Mouse (Mus musculus) monocyte, adult 5-6 weeks (primary cell): ENCODE measurements at regions not wholly inside any gene's neighbourhood (a gene's known extent, or its start where the extent isn't known, plus 50 kb on each side); places are given as distances from the start of the nearest gene placed in this dataset.
"Not testable (repeated sequence)": the region's sequence is repeated elsewhere in the genome, so short reads cannot be mapped to it uniquely, and the experiment has no call there.

ENCODE experiments used
- ATAC-seq: fragments of 153-309, 156-312 bp; replicated peaks from 2 replicates; pipeline ENCODE4 v1.8.0; 2017; ENCODE audit warnings: mild to moderate bottlenecking; ENCODE audit not compliant: low TSS enrichment, insufficient number of reproducible peaks, severe bottlenecking, poor library complexity, low FRiP score

DNA sequence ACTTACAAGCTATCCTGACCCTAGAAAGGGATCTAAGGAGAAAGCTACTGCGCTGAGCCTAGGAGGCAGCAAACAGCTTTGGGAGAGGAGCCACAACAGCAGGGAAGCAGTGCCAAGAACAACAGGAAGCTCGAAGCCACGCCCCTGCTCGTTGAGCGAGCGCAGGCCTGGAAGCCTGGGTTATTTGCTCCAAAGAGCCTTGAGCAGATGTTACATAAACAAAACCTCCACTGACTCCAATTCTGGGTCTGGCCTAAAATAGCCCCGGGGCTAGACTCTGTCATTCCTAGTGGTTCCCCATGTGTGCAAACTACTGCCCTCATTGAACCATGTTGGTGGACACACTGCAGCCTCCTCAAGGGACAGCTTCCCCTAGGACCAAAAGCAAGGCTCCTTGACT lies 89.6 kb upstream of the Lnx1 start:
- ATAC-seq: no peak

DNA sequence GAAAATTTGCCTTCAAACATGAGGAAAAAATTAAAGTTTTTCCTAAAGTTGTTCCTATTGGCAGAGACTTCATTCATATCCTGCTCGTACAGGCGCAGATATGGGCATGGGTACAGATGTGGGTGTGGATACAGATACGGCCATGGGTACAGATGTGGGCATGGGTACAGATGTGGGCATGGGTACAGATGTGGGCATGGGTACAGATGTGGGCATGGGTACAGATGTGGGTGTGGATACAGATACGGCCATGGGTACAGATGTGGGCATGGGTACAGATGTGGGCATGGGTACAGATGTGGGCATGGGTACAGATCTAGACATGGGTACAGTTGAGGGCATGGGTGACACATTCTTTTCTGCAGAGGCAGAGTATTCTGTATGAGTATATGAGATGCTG lies 87.8 kb upstream of the Lnx1 start:
- ATAC-seq: not testable (repeated sequence)

DNA sequence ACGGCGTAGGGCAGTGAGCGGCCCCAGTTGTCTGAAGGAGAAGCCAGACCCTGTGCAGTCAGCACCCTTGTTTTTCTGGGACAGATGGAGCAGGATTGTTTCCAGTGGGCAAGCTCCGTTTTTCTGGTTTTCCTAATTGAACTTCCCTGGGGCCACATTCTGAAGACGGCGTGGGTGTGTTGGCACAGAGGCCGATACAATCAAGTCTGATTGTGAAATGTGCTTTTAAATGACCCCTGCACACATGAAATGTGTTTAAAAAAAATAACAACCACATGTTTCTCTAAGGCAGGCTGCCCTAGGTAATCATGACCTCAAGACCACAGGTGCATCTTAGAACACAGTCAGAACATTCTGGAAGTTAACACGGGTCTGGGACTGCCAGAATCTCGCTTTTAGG lies 81.2 kb upstream of the Lnx1 start:
- ATAC-seq: no peak

DNA sequence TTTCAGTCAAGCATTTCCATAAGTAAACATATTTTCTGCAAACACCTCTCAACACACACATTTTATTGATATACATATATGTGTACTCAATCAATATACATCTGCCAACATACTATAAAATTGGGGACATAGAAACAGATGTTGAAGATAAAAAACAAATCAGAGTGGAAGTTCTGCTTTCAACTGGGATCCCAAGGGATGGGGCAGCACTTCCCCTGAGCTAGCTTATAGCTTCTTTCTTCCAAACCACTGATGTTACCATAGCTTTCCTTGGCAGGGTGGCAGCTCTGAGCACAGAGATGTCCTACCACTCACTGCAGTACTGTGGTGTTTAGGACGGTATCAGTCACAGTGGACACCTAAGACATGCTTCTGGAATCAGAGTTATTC lies 75.4 kb upstream of the Lnx1 start:
- no peak for ATAC-seq

DNA sequence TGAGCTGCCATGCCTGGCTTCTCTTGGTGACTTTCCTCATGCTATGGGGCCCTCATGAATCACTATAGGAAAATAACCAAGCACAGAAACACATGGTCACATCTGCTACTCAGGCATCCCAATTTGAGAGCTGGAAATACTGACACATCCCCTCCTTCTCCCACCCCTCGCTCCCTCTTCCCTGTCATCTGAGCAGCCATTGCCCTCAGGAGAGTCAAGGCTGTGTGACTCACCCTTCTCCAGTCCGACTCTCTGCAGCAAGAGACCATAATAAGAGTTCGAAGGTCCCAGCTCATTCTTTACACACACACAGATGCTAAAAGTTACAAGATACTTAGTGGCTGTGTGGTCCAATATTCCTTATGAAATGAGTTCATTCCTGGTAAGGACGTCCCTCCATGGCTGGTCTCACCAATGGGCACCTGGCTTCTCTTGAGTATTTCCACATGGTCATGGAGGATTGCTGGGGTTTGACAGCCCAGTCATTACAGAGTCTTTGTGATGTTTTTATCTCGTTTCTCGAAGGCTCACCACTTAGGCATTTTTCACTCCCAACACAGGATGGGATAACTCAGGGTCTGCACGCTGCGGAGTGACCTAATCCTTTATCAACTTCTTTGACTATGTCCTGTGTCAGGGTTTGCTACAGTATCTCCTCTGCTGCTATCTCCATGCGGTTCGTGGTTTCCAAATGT lies 74.8 kb upstream of the Lnx1 start:
- no peak for ATAC-seq

DNA sequence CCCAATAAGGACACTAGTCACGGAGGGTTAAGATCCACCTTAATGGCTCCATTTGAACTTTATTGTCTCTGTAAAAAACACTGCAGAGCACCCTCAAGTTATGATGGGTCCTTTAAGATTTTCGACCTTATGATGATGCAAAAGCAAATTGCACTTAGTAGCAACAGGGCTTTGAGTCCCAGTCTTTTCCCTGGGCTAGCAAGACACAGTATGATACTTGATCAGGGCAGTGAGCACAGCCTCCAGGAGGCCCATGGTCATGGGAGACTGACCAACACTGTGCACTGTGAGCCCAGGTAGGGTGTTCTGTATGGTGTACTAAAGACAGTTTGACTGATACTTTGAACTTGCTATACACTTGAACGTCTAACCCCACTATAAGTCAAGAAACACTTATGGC lies 73.4 kb upstream of the Lnx1 start:
- ATAC-seq: no peak

DNA sequence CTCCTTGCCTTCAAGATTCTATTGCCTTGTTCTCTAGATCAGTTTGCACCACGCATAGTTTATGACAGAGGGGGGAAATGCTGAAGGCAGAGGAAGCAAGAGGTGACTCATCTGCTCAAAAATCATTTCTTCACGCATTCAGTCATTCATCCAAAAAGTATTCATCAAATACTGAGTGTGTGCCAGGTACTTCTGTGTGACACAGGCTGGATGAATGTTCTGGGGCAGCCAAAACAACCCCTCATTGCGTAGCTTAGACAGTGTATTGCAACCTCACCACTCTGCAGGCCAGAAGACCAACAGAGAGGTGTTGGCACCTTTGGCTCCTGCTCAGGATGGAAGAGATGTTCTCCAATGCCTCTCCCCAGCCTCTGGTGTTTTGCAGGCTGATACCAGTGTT lies 72.9 kb upstream of the Lnx1 start:
- ATAC-seq: no peak

DNA sequence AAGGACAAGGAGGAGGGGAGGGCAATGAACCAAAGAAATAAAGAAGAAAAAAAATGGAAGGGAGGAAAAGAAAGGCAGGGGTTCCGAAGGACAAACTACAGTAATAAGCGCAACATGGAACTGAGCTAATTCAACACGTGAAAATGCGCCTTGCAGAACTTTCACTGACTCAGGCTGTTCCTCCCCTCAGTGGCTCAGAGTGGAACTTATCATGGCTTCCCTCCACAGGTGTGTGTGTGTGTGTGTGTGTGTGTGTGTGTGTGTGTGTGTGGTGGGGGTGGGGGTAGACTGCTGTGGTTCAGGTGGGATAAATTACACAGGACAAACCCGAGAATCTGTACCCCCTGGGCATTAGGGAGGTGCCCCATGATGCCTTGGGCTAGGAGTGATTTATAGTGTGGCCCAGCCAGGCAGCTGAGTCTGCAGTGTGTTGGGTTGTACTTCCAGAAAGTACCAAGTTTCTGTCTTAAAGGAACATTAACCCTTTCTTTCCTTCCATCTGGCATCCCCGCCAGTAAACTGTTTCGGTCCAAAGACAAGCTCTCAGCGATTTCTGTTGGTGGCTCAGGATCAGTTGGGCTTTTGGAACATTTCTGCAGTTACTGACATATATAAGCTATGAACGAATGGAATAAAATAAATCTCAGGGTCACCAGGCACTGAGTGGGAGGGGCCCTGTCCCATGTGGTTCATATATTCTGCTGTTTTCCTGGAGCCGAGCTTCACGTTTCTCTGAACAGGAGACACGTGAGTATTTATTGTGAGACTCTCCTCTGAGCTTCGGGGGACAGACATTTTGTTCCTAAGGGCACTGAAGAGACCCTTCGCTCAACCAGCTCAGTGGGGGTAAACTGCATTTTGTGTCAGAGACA lies 71.1 kb upstream of the Lnx1 start:
- no peak for ATAC-seq

DNA sequence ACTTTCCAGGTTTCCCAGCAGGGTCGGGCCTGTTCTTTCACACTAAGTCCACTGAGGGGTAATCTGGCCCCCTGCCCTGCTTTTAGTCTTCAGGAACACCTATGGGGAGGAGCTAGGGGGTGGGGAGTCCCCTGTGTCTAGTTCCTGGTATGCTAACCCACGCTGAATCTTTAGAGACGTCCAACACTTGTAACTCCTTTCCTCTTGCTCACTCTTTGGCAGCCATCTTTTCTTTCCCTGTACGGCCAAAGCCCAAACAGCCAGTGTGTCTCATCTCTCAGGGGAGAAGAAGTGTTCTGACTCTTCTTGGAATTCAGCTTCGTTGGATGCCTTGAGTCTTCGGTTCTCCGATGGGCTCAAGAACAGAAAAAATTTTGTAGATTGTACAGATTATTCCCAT lies 68.4 kb upstream of the Lnx1 start:
- no peak for ATAC-seq

DNA sequence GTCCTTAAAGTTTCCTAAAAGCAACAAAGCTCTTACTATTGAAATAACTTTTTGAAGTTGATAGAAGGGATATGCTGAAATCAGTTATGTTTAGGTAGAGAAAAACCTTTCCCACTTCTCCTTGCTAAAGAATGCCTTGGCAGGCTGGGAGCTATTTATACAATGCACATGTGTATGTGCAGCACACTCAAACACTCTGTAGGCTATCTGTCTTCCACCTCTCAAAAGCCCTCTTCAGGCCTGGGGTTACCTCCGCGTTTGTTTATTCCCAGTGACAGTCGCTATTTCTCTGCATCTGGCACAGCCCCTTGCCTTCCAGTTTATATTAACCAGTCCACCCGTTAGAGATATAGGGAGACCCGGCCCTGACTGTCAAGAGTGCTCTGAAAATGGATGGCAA lies 66.3 kb upstream of the Lnx1 start:
- ATAC-seq: no peak

DNA sequence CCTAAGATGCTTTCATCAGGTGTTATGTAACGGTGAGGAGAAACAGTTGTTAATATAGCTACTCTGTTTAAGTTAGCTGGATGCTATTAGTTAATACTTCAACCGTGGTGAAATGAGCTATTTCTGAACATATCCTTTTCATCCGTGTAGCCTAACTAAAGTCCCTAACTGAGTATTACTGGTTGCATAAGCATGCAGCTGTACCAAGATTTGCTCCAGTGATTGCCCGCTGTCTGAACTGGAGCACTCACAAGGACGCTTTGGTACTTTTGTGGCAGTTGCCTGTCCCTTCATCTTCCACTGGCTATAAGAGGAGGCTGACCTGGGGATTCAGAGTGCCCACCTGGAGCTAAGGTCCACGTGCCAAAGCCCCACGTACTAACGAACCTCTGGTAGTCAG lies 65.3 kb upstream of the Lnx1 start:
- ATAC-seq: no peak

DNA sequence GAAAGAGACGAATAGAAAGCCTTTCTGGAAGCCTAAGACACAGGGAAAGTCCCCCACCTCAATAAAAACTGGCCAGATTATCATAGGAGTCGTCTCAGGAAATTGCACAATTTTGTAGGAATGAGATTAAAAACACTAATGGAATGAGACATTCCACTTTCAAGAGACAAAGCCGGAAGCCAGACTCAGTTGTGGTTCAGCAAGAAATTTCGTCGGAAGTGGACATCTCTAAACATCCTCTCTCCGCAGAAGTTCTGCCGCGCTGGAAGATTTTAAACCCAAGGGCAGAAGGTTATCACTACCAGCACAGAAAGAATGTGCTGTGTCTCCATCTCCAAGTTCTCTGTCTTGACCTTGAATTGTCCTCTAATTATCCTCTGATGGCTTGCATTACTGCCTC lies 63.5 kb upstream of the Lnx1 start:
- no peak for ATAC-seq

DNA sequence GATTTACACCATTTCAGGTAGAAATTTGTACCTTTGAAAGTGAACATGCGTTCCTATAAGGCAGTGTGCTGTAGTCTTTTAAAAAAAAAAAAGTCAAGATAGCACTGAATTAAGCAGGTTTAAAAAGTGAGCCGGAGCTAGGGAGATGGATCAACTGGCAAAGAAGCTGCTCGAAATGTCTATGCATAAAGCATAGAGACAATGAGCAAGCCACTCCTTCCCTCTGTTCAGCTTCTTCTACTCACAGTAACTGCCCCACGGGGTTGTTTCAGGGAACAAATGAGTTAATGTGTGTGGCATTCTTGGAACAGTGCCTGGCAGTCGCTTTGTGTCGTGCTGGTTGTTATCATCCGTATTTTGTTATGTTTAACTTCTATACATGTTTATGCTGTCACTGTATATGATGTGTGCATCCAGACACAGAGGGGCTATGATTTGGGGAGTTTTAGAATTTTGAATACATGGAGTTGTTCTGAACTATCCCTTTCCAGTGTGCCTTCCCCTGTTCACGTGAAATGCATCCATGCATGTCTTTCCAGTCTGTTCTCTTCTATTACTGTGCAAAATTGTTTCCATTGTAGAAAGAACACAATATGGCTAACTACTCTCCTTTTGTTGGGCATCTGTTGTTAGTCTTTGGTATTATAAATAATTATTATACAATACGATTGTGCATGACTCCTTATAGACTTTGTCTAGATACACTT lies 62.5 kb upstream of the Lnx1 start:
- ATAC-seq: no peak

DNA sequence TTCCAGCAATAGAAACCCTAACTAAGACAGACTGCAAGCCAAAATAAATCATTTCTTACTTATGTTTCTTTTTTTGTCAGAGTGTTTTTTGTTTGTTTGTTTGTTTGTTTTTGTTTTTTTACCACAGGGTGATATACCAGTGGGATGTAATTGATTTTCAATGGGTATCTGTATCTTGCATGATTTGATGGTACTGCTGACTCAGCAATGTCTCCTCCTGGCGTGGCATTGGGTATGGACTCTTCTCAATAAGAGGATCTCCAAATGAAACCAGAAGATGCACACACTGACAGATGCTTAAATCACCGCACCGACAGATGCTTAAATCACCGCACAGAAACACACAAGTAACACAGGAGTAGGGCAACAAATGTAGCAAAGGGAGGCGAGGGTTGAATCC lies 54.8 kb upstream of the Lnx1 start:
- no peak for ATAC-seq

DNA sequence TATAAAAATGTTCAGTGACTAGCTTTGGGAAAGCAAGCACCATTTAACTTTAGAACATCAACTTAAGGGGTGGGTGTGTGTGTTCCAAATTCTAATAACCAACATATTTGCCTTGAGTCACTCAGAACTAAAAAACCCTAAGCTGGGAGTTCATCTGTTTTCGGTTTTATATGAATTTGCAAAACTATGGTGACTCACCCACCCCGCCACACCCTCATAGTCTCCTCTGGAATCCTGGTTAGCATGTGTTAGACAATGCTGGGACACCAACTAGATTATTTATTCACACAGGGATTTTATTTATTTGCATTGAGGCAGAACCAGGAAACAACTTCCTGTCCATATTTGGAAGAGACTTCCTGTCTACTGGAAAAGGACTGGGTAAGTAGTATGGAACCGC lies 50.2 kb upstream of the Lnx1 start:
- ATAC-seq: no peak
